Mouse (Mus musculus) brown adipose tissue, adult 24 weeks (tissue): ENCODE measurements at regions not wholly inside any gene's neighbourhood (a gene's known extent, or its start where the extent isn't known, plus 50 kb on each side); places are given as distances from the start of the nearest gene placed in this dataset.

Source experiments
- H3K27ac ChIP-seq: fragments of 200-500 bp; replicated peaks from 2 replicates; pipeline ENCODE4 v1.5.1; 2012; ENCODE audit warnings: low read depth, mild to moderate bottlenecking, low read length
- H3K4me1 ChIP-seq: fragments of 200-500 bp; 2 replicates; pipeline ENCODE4 v1.6.1; 2012; ENCODE audit warnings: low read length, mixed read lengths; ENCODE audit not compliant: control insufficient read depth, insufficient read depth, insufficient read length
- H3K4me3 ChIP-seq: fragments of 200-500 bp; 2 replicates; pipeline ENCODE4 v1.5.1; 2012; ENCODE audit warnings: low read depth, mild to moderate bottlenecking, low read length, moderate library complexity; ENCODE audit not compliant: insufficient read depth

GRCm38 (mm10) chr10:126070984-126071713, 105.2 kb downstream of the Lrig3 start:
- no peak overlapping the region for H3K27ac ChIP-seq
- H3K4me1 ChIP-seq: no peaks in the 10 kb centered on the region
- H3K4me3 ChIP-seq: no peak overlapping the region

DNA sequence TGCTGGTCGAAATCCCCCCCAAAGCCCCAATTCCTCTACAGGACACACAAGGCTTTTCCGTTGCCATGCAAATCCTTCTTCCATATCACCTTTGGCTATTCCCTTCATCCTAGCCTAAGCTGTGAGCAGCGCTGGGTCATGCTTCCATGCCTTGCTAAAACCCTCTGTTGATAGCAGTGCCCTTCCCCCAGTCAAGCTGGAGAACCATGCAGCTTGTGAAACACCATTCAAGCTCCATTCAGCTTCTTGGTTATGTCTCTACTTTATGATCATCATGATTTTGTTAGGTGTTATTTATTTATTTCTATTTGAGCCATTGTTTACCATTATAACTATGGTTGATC, 105.7 kb downstream of the Lrig3 start:
- H3K27ac ChIP-seq: no peak overlapping the region
- H3K4me1 ChIP-seq: no peaks in the 10 kb centered on the region
- no peak overlapping the region for H3K4me3 ChIP-seq

DNA sequence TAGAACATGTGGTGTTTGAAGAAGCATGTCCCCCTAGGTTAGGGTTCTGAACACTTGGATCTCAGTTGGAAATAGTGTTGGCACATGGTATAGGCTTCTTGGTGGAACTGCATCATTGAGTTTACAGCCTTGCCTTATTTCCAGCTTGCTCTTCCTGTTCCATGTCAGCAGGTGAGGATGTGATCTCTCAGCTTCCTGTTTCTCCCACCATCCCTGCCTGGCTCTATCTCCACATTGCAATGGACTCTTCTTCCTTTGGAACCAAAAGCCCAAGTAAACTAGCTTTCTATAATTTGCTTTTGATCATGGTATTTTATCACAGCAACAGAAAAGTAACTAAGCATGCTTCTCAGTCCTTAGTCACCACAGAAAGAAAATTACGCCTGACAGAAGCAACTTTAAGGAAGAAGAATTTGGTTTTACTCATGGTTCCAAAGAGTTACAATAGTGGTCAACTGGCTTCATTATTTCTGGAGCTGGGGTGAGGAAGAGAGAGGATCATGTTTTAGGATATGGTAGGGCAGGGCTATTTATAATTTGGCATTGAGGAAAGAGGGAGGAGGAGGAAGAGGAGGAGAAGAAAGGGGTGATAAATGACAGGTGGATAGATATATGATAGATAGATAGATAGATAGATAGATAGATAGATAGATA, 111.5 kb downstream of the Lrig3 start:
- Histone ChIP-seq H3K4me3 (no peak overlapping the region), H3K4me1 (no peaks in the 10 kb centered on the region), H3K27ac (no peak overlapping the region)

DNA sequence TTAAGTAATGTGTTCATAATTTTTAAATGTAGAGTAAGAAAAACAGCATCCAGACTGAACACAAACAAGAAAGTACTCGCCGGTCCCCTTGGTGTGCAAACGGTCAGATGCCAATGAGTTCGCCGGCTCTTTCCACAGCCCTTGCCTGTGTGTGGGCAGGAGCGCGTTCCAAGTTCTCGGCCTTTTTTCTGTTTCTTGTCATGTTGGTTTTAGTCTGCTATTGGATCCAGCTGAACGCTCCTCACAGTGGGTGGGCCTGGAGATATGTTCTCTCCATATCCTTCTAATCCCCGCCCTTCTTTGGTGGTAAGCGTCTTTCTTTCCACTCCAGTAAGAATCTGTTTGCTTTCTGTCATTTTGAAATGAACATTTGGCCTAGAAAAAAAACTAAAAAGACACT, 116.6 kb downstream of the Lrig3 start:
- no peak overlapping the region for H3K4me3 ChIP-seq
- no peak overlapping the region for H3K27ac ChIP-seq
- no peaks in the 10 kb centered on the region for H3K4me1 ChIP-seq

DNA sequence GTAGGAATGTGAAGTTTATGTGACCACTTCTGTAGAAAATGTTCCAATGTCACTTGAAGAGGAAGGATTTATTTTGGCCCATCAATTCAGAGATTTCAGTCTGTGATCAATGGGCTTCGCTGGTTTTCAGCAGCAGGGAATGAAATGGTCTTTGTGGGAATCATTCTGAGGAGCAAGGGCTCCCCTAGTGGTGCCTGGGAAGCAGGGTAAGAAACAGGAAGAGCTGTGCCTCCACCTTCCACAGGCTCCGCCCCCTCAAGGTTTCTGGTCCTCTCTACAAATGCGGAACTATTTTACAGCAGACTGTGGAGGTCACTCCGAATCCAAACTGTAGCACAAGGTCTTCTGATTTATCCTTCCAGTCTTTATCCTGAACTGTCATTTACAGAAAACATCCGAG, 120.7 kb downstream of the Lrig3 start:
- Histone ChIP-seq H3K4me3 (no peak overlapping the region), H3K27ac (no peak overlapping the region)

DNA sequence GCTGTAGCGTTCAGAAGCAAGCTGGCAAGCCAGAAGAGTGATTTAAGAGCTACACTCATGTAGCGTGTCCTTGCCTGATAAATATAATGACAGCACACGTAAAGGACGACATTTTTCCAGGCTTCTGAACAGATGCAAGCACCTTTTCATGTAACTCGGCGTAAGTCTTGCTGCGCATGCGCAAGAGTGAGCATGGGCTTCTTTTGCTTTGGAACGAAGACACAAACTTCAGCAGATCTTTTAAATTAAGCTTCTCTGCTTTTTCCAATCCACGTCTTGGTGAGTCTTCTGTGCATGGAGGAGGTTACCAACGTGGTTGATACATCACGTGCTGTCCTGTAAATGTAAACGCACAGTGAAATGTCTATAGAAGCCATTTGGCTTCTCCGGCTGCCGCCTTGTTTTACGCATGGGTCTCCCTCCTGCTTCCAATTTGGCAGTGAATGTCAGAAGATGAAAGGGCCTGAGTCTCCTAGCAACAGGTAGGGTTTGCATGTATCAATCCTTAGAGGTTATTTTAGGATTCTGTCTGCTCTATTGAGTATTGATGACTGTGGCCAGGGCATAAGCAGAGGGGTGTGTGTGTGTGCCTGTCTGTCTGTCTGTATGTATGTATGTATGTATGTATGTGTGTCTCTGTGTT, 128.4 kb downstream of the Lrig3 start:
- no peaks in the 10 kb centered on the region for H3K4me1 ChIP-seq
- no peak overlapping the region for H3K27ac ChIP-seq
- no peak overlapping the region for H3K4me3 ChIP-seq

More for the DNA sequence above, 120.7 kb downstream of the Lrig3 start:
- no peaks in the 10 kb centered on the region for H3K4me1 ChIP-seq

DNA sequence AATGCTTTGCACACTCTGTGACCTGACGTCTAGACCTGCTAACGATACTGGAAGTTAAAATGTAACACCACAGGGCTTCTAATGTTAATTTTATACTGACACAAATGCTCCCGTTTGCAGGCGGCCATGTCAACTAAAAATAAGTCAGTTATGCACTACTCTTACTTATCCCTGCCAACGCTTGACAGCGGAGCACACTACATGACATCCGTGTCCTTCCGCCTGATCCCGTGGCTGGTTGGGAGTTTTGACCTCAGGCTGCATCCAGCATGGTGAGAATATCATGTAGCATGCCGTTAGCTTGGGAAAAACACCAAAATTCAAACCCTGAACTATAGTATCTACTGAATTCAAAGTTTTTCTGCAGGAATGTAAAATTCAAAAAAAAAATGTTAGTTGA, 131.9 kb downstream of the Lrig3 start:
- H3K27ac ChIP-seq: no peak overlapping the region
- no peak overlapping the region for H3K4me3 ChIP-seq
- H3K4me1 ChIP-seq: no peaks in the 10 kb centered on the region

DNA sequence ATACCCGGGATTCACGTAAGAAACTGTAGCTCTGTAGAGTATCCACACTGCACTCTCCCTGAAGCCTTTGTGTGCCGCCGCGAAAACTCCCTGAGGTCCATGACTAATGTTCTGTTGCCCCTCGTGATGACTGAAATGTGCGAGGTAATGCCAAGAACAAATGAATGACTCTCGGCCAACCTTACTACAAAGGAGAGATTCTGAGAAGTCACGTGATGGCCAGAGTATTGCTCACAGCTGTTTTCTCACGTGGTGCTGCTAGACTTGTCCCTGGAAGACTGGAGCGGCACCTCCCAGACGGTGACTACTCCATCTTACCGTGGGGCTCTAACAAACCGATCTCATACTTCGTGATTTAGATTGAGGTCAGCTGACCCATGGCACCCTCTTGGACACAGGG, 136.9 kb downstream of the Lrig3 start:
- H3K27ac ChIP-seq: no peak overlapping the region
- H3K4me1 ChIP-seq: no peaks in the 10 kb centered on the region
- H3K4me3 ChIP-seq: no peak overlapping the region

DNA sequence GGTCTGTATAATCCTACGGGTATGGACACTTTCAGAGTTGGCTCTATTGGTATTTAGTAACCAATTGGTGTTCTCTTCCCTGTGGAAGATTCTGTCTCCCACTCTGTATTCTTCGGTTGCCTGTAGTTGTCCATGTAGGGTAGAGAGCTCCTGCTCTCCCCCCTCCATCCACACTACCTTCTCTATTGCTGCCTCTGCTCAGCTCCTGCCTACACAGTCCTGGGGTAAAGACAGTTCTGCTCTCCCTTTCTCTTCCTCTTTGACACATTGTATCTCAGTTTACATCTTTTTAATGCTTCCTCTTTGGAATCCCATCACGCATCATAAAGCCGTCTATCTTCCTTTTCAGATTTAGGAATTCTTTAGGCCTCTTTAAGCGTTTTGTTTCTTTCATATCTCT, 147.1 kb downstream of the Lrig3 start:
- H3K4me3 ChIP-seq: no peak overlapping the region
- peaks cover 2% of the 10 kb centered on the region; the same call in 1 of the 2 replicates for H3K4me1 ChIP-seq
- no peak overlapping the region for H3K27ac ChIP-seq

GRCm38 (mm10) chr10:126115386-126115785, 149.4 kb downstream of the Lrig3 start:
- no peak overlapping the region for H3K4me3 ChIP-seq
- H3K4me1 ChIP-seq: peaks cover 2% of the 10 kb centered on the region; the same call in 1 of the 2 replicates

DNA sequence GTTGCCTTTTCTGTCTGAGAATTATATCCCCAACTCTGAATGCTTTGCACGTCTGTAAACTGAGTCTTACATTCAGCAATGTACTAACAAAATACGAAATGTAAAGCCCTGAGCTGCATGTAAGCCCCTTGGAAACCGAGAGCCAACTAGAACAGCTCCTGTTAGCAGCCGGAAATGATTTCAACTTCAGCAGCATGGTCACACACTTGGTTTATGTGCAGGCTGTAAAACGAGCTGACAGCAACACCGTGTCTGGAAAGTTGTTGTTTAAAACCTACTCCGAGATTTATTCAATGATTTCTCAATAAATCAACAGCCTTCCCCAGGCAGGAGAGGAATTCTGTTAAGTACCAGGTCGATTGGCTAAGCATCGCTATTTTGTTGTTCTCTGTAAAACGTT, 155.7 kb downstream of the Lrig3 start:
- H3K4me3 ChIP-seq: no peak overlapping the region
- H3K27ac ChIP-seq: no peak overlapping the region
- H3K4me1 ChIP-seq: peaks cover under 1% of the 10 kb centered on the region; the same call in 1 of the 2 replicates

More at GRCm38 (mm10) chr10:126115386-126115785, 149.4 kb downstream of the Lrig3 start:
- H3K27ac ChIP-seq: no peak overlapping the region

GRCm38 (mm10) chr10:126122504-126122903, 156.5 kb downstream of the Lrig3 start:
- Histone ChIP-seq H3K27ac (no peak overlapping the region), H3K4me1 (no peaks in the 10 kb centered on the region), H3K4me3 (no peak overlapping the region)

- no peaks in the 10 kb centered on the region for H3K4me1 ChIP-seq
- no peak overlapping the region for H3K27ac ChIP-seq
- no peak overlapping the region for H3K4me3 ChIP-seq
Observed at GRCm38 (mm10) chr10:126133188-126133587, 167.2 kb downstream of the Lrig3 start.

- Histone ChIP-seq H3K27ac (no peak overlapping the region), H3K4me3 (no peak overlapping the region), H3K4me1 (no peaks in the 10 kb centered on the region)
Observed at GRCm38 (mm10) chr10:126133957-126134356, 168.0 kb downstream of the Lrig3 start.

- Histone ChIP-seq H3K27ac (no peak overlapping the region), H3K4me1 (no peaks in the 10 kb centered on the region; the same call in 1 of the 2 replicates), H3K4me3 (no peak overlapping the region)
Observed at GRCm38 (mm10) chr10:126138585-126138984, 172.6 kb downstream of the Lrig3 start.

GRCm38 (mm10) chr10:126141586-126141985, 175.6 kb downstream of the Lrig3 start:
- no peak overlapping the region for H3K27ac ChIP-seq
- H3K4me3 ChIP-seq: no peak overlapping the region

More at GRCm38 (mm10) chr10:126141586-126141985, 175.6 kb downstream of the Lrig3 start:
- no peaks in the 10 kb centered on the region; the same call in 1 of the 2 replicates for H3K4me1 ChIP-seq
